Mouse (Mus musculus) fat pad, adult 2 months (tissue): ENCODE results near the gene Tfap2a.

ENCODE experiments used
- DNase-seq: peaks from one replicate; pipeline ENCODE4 v3.0.0-alpha.2; 2011; ENCODE audit warnings: low read depth, low spot score; ENCODE audit errors: extremely low read depth

The Tfap2a gene

GRCm38 (mm10) chr13:40738196-40738880 is at the start of gene Tfap2a:
Gene Tfap2a, minus strand, starts transcription at chr13:40738376.
- DNase-seq: no peak

- DNase-seq: no peak
Measured at GRCm38 (mm10) chr13:40784202-40784771, 46.1 kb upstream of the Tfap2a start.

DNA sequence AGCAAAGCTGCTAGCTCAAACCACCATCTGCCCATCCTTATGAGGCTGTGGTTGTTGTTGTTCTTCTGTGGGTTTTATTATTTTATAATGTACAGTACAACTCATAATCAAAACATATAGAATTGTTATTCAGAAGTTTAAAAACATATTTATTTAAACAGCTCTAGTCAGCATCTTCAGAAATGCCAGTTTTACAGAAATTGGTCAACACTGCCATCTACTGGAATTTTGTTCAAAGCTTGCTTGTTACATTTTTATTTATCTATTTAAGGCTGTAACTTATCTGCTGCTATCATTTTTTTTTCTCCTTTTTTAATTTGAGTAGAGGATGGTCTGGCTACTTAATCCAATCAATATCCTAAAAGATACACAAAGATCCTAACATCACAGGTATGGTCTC is 19.8 kb upstream of the Tfap2a start:
- no peak for DNase-seq

GRCm38 (mm10) chr13:40756356-40756755 is 18.2 kb upstream of the Tfap2a start:
- DNase-seq: no peak

DNA sequence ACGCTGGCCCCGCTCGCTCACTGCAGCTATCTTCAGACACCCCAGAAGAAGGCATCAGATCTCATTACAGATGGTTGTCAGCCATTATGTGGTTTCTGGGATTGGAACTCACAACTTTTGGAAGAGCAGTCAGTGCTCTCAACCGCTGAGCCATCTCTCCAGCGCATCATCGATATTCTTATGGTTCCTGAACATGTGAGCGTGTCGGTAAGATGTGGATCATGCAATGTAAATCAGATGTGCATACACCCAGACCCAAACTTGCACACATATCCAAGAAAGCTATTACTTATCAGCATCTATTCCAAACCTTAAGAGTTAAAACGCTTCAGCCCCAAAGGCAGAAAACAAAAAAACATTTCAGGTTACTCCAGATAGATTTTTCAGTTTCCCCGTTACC is 15.9 kb upstream of the Tfap2a start:
- DNase-seq: no peak

- no peak for DNase-seq
Measured at GRCm38 (mm10) chr13:40751889-40752288, 13.7 kb upstream of the Tfap2a start.

- DNase-seq: no peak
Measured at GRCm38 (mm10) chr13:40749603-40749905, 11.4 kb upstream of the Tfap2a start.

DNA sequence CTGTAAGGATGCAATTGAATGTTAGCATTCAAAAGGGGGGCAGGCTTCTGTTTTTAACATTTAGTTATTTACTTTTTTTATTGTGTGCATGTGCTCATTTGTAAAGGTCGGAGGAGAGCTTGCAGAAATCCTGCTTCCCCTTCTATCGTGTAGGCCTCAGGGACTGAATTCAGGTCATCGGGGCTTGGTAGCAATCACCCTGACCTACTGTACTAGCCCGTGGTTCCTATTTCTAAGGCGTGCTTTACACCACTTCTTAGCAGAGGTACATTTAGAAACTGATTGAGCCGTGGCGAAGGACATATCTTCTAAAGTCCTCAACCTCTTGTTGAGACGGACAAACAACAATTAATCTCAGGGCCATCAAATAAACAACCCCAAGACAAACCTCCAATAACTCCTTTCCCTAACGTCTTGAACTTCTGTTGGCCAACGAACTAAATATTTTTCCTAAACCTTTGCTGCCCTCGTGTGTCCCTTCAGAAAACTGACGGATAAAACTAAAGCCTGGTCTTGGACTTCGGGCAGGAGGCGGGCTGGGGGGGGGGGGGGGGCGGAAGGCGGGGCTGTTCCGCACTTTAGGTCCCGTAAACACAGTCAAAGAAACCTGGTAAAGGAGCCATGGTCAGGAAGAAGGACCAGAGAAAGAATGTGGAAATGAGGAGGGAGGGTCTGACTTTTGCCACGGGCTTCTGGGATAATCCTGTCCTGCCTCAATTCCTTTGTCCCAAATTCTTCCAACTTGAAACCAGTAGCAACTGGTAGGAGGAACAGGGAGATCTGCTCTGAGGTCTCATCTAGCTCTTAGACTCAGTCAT is 10.8 kb upstream of the Tfap2a start:
- no peak for DNase-seq

DNA sequence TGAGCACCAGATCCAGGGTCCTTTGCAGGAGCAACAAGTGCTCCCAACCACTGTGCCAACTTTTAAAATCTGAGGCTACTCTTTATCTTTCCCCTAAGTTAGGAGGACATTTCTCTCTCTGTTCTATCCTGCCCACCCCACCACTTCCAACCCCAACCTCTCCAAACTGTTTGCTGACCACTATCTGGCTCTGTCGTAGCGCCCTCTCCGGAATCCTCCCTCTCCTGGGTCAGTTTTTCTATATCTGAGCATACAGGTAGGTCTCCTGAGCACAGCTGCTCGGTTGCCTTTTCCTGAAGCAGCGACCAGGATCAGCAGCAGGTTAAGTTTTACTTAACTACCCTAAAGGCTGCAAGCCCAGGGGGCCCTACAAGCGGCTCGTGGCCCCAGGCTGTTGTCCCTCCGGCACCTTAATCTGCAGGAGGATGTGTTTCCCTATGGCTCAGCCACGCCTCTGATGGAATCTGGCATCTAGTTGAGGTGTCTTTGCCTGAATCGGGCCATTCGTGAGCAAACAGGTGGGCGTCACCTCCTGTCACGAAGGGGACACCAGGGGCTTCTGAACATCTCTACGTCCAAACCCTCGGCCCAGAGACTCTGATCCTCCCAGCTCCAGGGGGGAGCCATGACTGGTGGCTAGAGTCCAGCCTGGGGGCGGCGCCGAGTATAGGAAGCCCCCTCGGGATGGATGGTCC is 6.1 kb upstream of the Tfap2a start:
- DNase-seq: no peak

DNA sequence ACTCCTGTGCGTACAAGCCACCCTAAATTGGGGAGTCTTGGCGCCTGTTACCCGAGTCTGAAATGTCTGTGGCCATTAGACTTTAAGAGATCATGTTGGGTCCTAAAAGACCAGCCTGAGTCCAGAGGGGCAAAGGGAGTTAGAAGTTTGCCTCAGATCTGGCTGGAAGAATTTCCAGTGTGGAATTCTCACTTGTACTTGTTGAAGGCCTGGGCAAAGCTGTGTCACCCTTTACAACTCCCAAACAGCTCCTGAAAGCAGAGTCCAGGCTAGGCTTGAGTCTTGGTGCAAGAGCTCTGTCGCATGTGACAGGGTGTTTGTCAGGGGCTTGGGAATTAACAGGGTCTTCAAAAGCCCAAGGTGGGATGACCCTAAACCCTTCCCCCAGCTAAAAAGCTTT is 5.0 kb upstream of the Tfap2a start:
- DNase-seq: no peak

DNA sequence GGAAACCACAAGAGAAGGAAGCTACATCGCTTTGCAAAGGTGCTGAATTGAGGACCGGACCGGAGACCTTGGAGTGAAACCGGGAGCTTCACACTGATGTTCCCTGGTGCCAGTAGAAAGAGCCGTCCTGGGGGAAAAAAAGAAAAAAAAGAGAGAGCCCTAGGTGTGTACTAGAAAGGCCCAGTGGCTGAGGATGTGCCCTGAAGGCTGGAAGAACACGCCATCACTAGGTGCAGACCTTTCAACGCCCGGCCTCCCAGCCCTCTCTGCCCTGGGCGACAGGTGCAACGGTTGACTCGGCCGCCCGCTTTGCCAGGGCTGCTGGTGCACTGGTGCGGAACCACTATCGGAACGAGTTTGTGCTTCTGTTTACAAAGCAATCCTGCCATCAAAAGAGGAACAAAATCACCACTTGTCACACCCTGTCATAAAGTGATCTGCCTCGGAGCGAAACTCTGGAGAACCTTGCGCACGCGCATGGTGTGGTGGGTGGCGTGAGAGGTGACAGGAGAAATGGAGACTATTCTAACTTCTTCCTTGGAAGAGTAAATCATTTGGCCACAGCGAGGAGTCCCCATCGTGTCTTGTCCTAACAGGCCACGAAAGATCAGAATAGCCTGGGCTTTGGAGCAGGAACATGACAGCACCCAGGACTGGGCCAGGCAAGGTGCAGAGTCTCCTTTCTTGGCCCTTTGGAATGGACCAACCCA is 3.8 kb upstream of the Tfap2a start:
- no peak for DNase-seq

- no peak for DNase-seq
Measured at GRCm38 (mm10) chr13:40741436-40741835, 3.3 kb upstream of the Tfap2a start.

GRCm38 (mm10) chr13:40740727-40741360 is 2.7 kb upstream of the Tfap2a start:
- DNase-seq: no peak

GRCm38 (mm10) chr13:40739901-40740300 is 1.7 kb upstream of the Tfap2a start:
- no peak for DNase-seq

DNA sequence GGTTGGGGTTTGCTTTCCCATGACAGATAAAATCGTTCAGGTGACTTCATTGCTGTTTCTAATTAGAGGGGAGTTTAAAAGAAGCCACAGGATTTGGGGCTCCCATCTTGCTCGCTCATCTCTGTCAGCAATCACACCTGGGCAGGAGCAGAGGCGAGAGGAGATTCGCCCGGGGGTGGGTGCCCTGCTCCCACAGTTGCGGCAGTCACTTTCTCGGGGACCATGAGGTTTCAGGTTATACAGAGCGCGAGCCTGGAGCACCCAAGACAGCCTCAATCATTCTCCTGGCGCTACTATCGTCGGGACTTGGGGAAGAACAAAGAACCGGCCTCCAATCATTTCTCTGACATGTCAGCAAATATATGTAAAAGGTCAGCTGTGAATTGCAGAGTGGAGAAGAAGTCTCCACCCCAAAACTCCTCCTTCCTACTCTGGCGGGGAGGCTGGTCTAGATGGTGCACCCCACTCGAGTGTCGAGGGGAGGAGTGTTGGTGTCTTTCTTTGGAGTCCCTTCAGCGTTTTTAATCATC is 1.0 kb upstream of the Tfap2a start:
- DNase-seq: no peak

- no peak for DNase-seq
Measured at GRCm38 (mm10) chr13:40737761-40738160, 415 bp downstream of the Tfap2a start.

GRCm38 (mm10) chr13:40737099-40737498 is 1.1 kb downstream of the Tfap2a start:
- no peak for DNase-seq

DNA sequence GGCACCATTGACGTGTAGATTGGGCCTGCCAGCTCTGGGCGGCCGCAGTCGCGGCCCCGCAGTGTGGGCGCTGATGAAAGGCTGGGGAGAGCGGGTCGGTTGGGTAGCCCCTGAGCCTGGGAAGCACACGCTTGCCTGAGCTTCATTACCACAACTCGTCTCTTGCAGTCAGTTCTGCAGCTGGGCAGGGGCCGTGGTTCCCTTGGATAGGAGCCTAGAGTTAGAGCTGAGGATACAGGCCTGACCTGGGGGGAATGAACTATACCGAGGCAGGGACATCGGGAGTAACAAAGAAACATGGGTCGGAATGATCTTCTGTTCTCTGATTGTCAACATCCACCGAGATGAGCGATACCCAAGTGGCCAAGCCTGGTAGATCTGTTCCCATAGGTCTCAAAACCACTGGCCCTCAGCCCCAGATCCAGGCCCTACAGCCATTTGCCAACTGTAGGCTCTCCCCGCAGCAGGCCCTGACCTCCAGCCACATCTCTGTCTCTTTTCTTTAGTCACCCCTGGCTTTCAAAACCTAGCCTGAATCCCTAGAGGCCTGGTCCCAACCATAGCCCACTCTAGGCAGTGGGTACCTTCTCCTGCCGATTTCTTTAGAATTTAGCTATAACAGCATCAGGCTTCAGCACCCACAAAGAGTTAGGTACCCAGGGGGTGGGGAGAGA is 1.9 kb downstream of the Tfap2a start:
- no peak for DNase-seq

GRCm38 (mm10) chr13:40735416-40736106 is 2.6 kb downstream of the Tfap2a start:
- no peak for DNase-seq
